Mouse (Mus musculus): ENCODE data around the gene Egr4.

The Egr4 gene

DNA sequence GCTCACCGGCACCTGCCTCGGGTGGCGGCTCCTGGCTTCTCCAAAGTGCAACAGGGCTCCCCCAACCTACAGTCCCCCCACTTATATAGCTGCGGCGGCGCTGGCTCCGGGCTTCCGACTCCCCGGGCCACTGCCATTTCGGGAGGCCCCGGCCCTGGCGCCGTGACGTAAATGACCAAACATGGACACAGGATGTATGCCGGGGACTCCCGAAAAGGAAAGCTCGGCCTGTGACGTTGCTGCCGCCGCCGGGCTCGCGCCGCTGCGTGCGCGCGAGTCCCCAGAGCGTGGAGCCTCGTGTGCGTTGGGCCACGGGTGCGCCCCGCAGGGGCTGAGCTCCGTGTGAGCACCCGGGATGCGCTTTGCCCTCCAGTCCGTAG lies at the start of gene Egr4:
TSS of gene Egr4 (minus strand) at position 59 of the 380 bp plus-strand sequence.
- peak; percentile 8 for DNase-seq

DNA sequence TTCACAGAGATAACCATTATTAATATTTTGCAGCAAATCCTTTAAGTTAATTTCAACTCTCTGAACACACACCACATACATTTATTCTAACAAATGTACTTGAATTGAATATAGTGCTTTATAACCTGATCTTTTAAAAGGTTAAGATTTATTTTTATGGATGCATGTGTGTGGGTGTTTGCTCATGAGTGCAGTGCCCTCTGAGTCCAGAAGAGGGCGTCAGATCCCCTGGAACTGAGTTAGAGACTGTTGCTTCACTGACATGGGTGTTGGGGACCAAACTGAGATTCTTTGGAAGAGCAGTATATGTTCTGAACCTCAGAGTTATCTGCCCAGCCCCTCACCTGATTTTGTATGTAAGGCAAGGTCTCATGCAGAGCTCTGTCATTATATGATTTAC lies 49.0 kb upstream of the Egr4 start:
- DNase-seq: no peak

DNA sequence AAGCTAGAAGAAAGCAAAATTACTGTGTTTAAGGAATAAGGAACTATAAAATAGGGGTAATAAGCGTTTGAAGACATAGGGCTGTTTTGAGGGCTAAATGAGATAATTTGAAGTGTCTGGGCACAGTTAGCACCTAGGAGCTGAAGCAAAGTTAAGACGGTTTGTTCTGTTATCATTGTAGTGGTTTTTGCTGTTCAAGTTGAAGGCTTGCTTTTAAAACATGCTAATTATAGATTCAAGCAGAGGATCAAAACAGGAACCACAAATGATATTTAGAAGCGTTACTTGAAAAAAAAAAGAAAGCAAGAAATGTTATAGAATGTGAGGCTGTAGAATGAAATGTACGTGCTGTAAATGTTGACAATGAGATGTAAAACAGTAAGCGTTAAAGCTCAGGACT lies 34.3 kb upstream of the Egr4 start:
- no peak for DNase-seq

GRCm38 (mm10) chr6:85544251-85544881 lies 31.0 kb upstream of the Egr4 start:
- DNase-seq: no peak

DNA sequence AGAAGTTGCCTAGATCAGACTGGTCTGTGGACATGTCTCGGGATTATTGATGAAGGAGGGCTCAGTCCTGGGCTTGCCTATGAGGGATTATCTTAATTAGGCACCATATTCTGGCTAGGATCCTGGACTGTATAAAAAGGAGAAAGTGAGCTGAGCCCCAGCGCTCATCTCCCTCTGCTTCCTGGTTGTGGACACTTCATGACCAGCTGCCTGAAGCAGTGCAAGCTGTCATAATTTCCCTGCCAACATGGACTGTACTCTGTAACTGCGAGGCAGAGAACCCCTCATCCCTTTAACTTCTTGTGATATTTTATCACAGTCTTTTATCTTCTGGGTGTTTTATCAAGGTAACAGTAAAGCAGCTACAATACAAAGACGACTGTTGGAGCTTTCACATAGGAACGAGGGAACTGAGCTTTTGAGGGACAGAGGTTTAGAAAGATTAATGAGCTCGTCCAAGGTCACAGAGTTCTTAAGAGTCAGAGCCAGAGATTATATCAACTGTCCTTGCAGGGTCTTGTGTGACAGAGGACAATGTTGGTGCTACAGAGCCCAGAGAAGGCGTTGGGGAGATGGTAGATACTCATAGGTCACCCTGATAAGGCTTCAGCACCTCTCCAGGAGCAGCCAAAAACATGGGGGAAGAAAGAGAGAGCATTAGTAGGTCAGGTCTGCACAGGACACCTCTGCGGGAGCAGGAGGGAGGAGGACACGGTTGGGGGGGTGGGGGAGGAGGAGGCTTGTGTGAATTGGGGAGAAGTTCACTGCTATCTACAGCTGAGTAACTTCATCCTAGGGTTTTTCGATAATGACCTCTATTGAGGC lies 30.2 kb upstream of the Egr4 start:
- no peak for DNase-seq

GRCm38 (mm10) chr6:85522825-85523224 lies 9.4 kb upstream of the Egr4 start:
- no peak for DNase-seq

GRCm38 (mm10) chr6:85522026-85522425 lies 8.6 kb upstream of the Egr4 start:
- DNase-seq: no peak

GRCm38 (mm10) chr6:85518091-85518693 lies 4.8 kb upstream of the Egr4 start:
- no peak for DNase-seq

- no peak for DNase-seq
Observed at GRCm38 (mm10) chr6:85515941-85516340, 2.6 kb upstream of the Egr4 start.

GRCm38 (mm10) chr6:85512577-85513530 lies 535 bp downstream of the Egr4 start:
- no peak for DNase-seq

GRCm38 (mm10) chr6:85512056-85512440 lies 1.3 kb downstream of the Egr4 start:
- DNase-seq: no peak

- DNase-seq: peak; percentile 49
Observed at GRCm38 (mm10) chr6:85511286-85512055, 1.9 kb downstream of the Egr4 start.

DNA sequence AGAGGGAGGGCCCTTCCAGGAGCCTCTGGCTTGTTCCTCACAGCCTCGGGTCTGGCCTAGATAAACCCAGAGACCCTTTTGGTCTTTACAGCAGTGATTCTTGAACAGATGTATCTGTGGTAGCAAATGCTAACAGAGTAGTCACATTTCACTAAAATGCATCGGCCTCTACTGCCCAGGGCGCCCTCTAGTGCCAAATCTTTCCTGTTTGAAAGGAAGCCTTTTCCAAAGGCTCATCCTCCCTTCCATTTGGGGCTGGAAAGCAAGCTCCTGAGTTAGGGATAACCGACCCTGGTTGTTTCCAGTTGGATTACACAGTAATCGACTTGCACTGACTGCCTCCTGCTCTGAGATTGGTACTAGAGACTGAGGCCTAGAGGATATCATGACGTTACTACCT lies 2.9 kb downstream of the Egr4 start:
- DNase-seq: peak; percentile 44

- no peak for DNase-seq
Observed at GRCm38 (mm10) chr6:85508602-85509001, 4.8 kb downstream of the Egr4 start.

- no peak for DNase-seq
Observed at GRCm38 (mm10) chr6:85504908-85505307, 8.5 kb downstream of the Egr4 start.

GRCm38 (mm10) chr6:85502911-85503250 lies 10.5 kb downstream of the Egr4 start, which contains the start of gene Fbxo41:
Gene Fbxo41 (minus strand): TSS chr6:85502994.
- no peak for DNase-seq

DNA sequence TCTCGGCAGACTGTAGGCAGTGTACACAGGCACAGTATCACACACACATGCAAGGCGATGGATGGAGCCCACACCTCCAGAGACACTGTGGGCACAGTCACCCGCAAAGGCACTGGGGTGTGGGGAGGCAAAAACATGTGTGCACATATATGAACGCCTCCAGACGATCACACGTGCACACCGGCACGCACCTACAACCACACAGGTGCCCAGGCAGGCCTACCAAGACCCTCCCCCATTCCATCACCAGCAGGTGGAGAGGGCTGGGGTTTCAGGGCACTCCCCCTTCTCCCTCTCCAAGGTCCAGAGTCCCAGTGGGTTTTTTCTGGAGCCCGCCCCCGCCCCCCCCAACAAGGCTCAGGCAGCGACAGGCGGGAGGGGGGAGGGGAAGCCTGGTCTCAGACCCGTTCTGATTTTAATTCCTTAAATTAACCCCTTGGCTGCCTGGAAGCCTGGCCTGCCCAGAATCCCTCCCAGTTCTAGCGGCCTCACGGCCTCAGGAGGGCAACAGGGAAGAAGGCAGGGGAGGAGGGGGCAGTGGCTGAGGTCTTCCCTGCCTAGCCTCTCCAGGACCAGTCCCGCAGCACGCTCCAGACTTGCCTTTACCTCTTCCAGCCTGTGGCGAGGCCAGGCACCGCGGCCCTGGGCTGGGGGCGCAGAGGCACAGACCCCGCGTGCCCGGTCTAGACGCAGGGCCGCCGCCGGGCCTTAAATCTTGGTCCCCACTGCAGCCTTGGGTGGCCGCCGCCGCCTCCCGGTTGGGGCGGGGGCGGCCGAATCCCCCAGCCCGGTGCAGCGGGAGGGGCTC lies 11.1 kb downstream of the Egr4 start:
- DNase-seq: no peak

DNA sequence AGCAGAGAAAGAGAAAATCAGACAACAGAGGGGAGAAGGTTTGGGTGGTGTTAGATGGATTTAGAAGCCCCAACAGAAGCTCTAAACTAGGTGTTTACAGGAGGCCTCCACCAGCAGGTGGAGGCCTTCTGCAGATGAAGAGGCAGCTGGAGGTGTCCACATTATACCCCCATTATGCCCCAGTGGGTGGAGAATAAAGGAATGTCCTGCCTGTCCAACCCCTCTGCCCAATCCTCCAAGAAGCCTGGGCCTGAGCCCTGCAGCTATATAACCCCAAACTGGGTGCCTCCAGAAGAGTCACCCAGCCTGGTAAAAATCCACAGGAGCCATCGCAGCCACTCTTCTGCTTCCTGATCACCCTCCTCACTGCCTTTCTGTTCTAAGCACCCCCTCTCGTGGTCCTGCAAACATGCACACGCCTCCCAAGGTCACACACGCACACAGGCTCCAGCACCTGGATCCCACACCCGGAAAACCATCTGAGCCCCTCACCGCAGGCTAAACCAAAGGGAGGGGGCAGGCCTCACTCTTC lies 11.8 kb downstream of the Egr4 start:
- no peak for DNase-seq

DNA sequence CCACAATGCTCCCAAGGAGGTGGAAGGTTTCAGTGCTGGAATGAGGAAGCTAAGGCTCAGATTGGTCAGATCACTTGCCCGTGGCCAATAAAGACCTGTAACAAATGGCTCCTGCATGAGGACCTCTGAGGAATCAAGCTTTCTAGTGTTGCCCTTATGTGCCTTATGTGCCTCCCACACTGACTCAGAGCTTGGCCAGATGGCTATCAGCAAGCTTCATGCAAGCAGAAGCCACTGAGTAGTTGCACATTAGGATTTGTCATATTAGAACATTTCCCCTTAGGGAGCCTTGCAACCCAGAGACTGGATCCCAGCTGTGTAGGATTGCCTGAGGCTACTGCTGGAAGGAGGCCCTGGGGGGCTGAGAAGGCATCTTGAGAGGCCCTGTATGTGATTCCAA lies 13.0 kb downstream of the Egr4 start:
- DNase-seq: no peak

GRCm38 (mm10) chr6:85498147-85498546 lies 15.2 kb downstream of the Egr4 start:
- no peak for DNase-seq

DNA sequence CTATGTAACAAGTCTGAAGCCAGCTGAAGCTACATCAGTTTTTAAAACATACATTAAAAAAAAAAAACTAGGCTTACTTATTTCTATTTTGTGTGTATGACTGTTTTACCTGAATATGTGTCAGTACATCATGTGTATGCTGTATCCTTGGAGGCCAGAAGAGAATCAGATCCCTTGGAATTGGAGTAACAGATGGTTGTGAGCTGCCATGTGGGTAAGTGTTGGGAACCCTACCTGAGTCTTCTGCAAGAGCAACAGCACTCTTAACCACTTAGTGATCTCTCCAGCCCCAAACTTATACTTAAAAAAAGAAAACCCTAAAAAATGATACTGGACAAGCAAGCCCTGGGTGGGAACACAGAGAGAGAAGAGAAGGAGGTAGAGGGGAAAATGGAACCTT lies 16.4 kb downstream of the Egr4 start:
- DNase-seq: no peak
